ENCODE assay signal across 22 mouse cellular contexts in the genomic region with DNA sequence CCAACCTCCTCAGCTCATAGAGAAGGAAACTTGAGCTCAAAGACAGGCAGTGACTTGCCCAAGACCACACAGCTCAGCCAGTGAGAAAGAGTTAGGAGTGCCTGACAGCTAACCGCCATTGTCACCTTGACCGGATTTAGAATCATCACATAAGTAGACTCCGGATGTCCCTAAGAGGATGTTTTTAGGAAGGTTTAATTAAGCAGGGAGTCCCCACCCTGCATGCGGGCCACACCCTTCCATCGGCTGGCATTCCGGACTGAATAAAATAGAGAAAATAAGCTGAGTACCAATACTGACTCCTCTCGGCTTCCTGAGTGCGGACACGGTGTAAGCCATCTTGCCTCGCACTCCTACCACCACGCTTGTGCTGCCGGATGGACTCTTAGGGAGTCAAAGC. TPM values are rescaled to one million over a fixed set of nuclear protein-coding genes. Genes with fewer than 3 reads are reported as not detected.
DNase-seq lines count a peak whose midpoint lies in the region; TF ChIP-seq lines count a peak whose summit lies in the region.
"Had no signal": no experiment of that assay in that cellular context is flagged by ENCODE, and none has a peak within 500 bp of the region (broad histone marks: within the 10 kb centered on the region; RNA-seq: fewer than 3 reads in every experiment).

No protein-coding gene starts in this region.

- no peak overlapping the region for H3K27ac ChIP-seq in embryonic facial prominence, embryonic 10.5 days (replicated peaks)
- H3K27ac ChIP-seq: embryonic facial prominence, embryonic 12.5 days; forebrain, embryonic 10.5 days; forebrain, embryonic 12.5 days had no signal

- peaks cover 14% of the 10 kb centered on the region for H3K4me1 ChIP-seq in E14TG2a.4 (replicated peaks; ENCODE audit: low read depth, low read length)
- peaks cover 8% of the 10 kb centered on the region for H3K4me1 ChIP-seq in embryonic facial prominence, embryonic 10.5 days
- H3K4me1 ChIP-seq: embryonic facial prominence, embryonic 12.5 days had no signal

- 89% methylated on average over 12 of the region's 12 CpGs for WGBS in embryonic facial prominence, embryonic 10.5 days

- DNase-seq in ES-CJ7 (ENCODE audit: low read depth, low spot score) (peak; percentile 55), ZHBTc4 (ENCODE audit: low read depth, low spot score) (peak; percentile 50)
- no peak for DNase-seq in kidney, postnatal 36 days
- DNase-seq in cerebellum, postnatal 14 days: no peak
- DNase-seq in embryonic facial prominence, embryonic 10.5 days (ENCODE audit: low spot score): no peak
- DNase-seq: adrenal gland, adult 8-10 months; adrenal gland, postnatal 14 days; adrenal gland, postnatal 36 days; cerebellum, adult 11-12 months; cerebellum, adult 2 months; cerebellum, adult 9-10 months; cerebellum, postnatal 10 days; cerebellum, postnatal 36 days; embryo, embryonic 11 days had no signal

- H3K4me3 ChIP-seq in E14TG2a.4 (replicated peaks; ENCODE audit: low read length): peak overlapping the region; percentile 13; the same call in 1 of the 2 replicates
- H3K4me3 ChIP-seq in embryonic facial prominence, embryonic 10.5 days: no peak overlapping the region
- H3K4me3 ChIP-seq: embryonic facial prominence, embryonic 12.5 days; forebrain, embryonic 10.5 days; forebrain, embryonic 12.5 days had no signal

- 0 out of 2 replicates have a peak, but pooled peaks cover 4% of the 10 kb centered on the region for H3K9me3 ChIP-seq in E14TG2a.4 (ENCODE audit: low read length)
- no peaks in the 10 kb centered on the region for H3K9me3 ChIP-seq in embryonic facial prominence, embryonic 10.5 days
- H3K9me3 ChIP-seq: embryonic facial prominence, embryonic 12.5 days; forebrain, embryonic 10.5 days; forebrain, embryonic 12.5 days had no signal

- H3K27me3 ChIP-seq in E14TG2a.4 (ENCODE audit: insufficient read depth, low read length): peaks cover 8% of the 10 kb centered on the region; the same call in 1 of the 2 replicates
- H3K27me3 ChIP-seq in embryonic facial prominence, embryonic 10.5 days (replicated peaks; ENCODE audit: low read depth, poor library complexity, severe bottlenecking): peaks cover 35% of the 10 kb centered on the region

- no peak for TF ChIP-seq CTCF in E14TG2a.4 (conservative IDR thresholded peaks at IDR 0.05; ENCODE audit: low read length)

- no peaks in the 10 kb centered on the region for H3K36me3 ChIP-seq in E14TG2a.4 (ENCODE audit: insufficient read depth, low read length)
- no peaks in the 10 kb centered on the region for H3K36me3 ChIP-seq in embryonic facial prominence, embryonic 10.5 days (replicated peaks)
- H3K36me3 ChIP-seq: embryonic facial prominence, embryonic 12.5 days; forebrain, embryonic 10.5 days; forebrain, embryonic 12.5 days had no signal

RNA-seq across cellular contexts. Expression of a gene that starts 34.2 kb away (rescaled TPM):
- polyA plus RNA-seq in embryonic facial prominence, embryonic 10.5 days (2016; fragmentation: Nextera tagmentation; extraction: Ambion mirVana): 1.1 and 2.5 TPM in 2 replicates
- polyA plus RNA-seq: C2C12; forebrain, embryonic 10.5 days; forebrain, embryonic 14.5 days; forebrain, embryonic 16.5 days; frontal cortex, adult 2 months had no signal

Comparison
In these comparisons a context has a peak if more than half of its experiments do, and no peak if none do; other contexts are left out.
1. DNase-seq: peak in ES-CJ7 (single experiment) and ZHBTc4 (single experiment); none in kidney, postnatal 36 days (0 of 2), cerebellum, postnatal 14 days (0 of 2) and embryonic facial prominence, embryonic 10.5 days (single experiment).